Mouse (Mus musculus): ENCODE measurements at regions not wholly inside any gene's neighbourhood (a gene's known extent, or its start where the extent isn't known, plus 50 kb on each side); places are given as distances from the start of the nearest gene placed in this dataset.
"Not testable (repeated sequence)": the region's sequence is repeated elsewhere in the genome, so short reads cannot be mapped to it uniquely, and the experiment has no call there.

GRCm38 (mm10) chr3:21678265-21678664, 398.2 kb upstream of the Tbl1xr1 start:
- H3K36me3 ChIP-seq (ENCODE audit: control insufficient read depth, insufficient read depth, low read length) = no peaks in the 10 kb centered on the region
- no peak overlapping the region for H3K9ac ChIP-seq (ENCODE audit: low read depth, low read length)
- no peaks in the 10 kb centered on the region for H3K4me1 ChIP-seq (ENCODE audit: control insufficient read depth, insufficient read depth, low read length)
- no peak for TF ChIP-seq CTCF (IDR thresholded peaks at IDR 0.05)
- no peak overlapping the region for H3K27ac ChIP-seq
- no peaks in the 10 kb centered on the region for H3K27me3 ChIP-seq (ENCODE audit: control insufficient read depth, insufficient read depth, low read length)
- intact Hi-C loops (cut with DNase I) = no loop called here
- no peaks in the 10 kb centered on the region for H3K79me2 ChIP-seq (replicated peaks; ENCODE audit: control insufficient read depth, insufficient read depth, low read length)
- no peak for DNase-seq
- no peak overlapping the region for H3K4me3 ChIP-seq

GRCm38 (mm10) chr3:21678734-21679133, 397.7 kb upstream of the Tbl1xr1 start:
- Histone ChIP-seq H3K27me3 (ENCODE audit: control insufficient read depth, insufficient read depth, low read length) (no peaks in the 10 kb centered on the region), H3K27ac (no peak overlapping the region), H3K36me3 (ENCODE audit: control insufficient read depth, insufficient read depth, low read length) (no peaks in the 10 kb centered on the region), H3K4me1 (ENCODE audit: control insufficient read depth, insufficient read depth, low read length) (no peaks in the 10 kb centered on the region), H3K4me3 (no peak overlapping the region), H3K9ac (ENCODE audit: low read depth, low read length) (no peak overlapping the region), H3K79me2 (replicated peaks; ENCODE audit: control insufficient read depth, insufficient read depth, low read length) (no peaks in the 10 kb centered on the region)
- TF ChIP-seq POLR2A (IDR thresholded peaks at IDR 0.05; ENCODE audit: insufficient read depth, low read depth, low read length) (no peak), CTCF (IDR thresholded peaks at IDR 0.05) (no peak), EP300 (IDR thresholded peaks at IDR 0.05; ENCODE audit: insufficient read depth, low read depth, low read length) (no peak)
- intact Hi-C loops (cut with DNase I) = no loop called here
- DNase-seq = no peak

- H3K36me3 ChIP-seq (ENCODE audit: control insufficient read depth, insufficient read depth, low read length); H3K79me2 ChIP-seq (replicated peaks; ENCODE audit: control insufficient read depth, insufficient read depth, low read length); H3K4me3 ChIP-seq; intact Hi-C loops (cut with DNase I); H3K4me1 ChIP-seq (ENCODE audit: control insufficient read depth, insufficient read depth, low read length); DNase-seq; H3K27me3 ChIP-seq (ENCODE audit: control insufficient read depth, insufficient read depth, low read length); H3K27ac ChIP-seq; H3K9ac ChIP-seq (ENCODE audit: low read depth, low read length): not testable (repeated sequence)
- 33% methylated on average over 1 of the region's 1 CpGs for WGBS
Measured at GRCm38 (mm10) chr3:21697980-21698672, 378.3 kb upstream of the Tbl1xr1 start.

GRCm38 (mm10) chr3:21699526-21699925, 376.9 kb upstream of the Tbl1xr1 start:
- intact Hi-C loops (cut with DNase I) = no loop called here
- no peak for TF ChIP-seq CTCF (IDR thresholded peaks at IDR 0.05)
- no peak for TF ChIP-seq POLR2A (IDR thresholded peaks at IDR 0.05; ENCODE audit: insufficient read depth, low read depth, low read length)
- TF ChIP-seq EP300 (IDR thresholded peaks at IDR 0.05; ENCODE audit: insufficient read depth, low read depth, low read length) = no peak
- H3K9ac ChIP-seq (ENCODE audit: low read depth, low read length) = no peak overlapping the region
- WGBS = 91% methylated on average over 1 of the region's 1 CpGs
- H3K79me2 ChIP-seq (replicated peaks; ENCODE audit: control insufficient read depth, insufficient read depth, low read length) = no peaks in the 10 kb centered on the region
- no peaks in the 10 kb centered on the region for H3K4me1 ChIP-seq (ENCODE audit: control insufficient read depth, insufficient read depth, low read length)
- H3K27ac ChIP-seq = no peak overlapping the region
- no peaks in the 10 kb centered on the region for H3K27me3 ChIP-seq (ENCODE audit: control insufficient read depth, insufficient read depth, low read length)
- no peaks in the 10 kb centered on the region for H3K36me3 ChIP-seq (ENCODE audit: control insufficient read depth, insufficient read depth, low read length)
- no peak for DNase-seq
- H3K4me3 ChIP-seq = no peak overlapping the region

- WGBS = 88% methylated on average over 1 of the region's 1 CpGs
- no peak for TF ChIP-seq POLR2A (IDR thresholded peaks at IDR 0.05; ENCODE audit: insufficient read depth, low read depth, low read length)
- no peak for TF ChIP-seq CTCF (IDR thresholded peaks at IDR 0.05)
- no peak for TF ChIP-seq EP300 (IDR thresholded peaks at IDR 0.05; ENCODE audit: insufficient read depth, low read depth, low read length)
- Histone ChIP-seq H3K79me2 (replicated peaks; ENCODE audit: control insufficient read depth, insufficient read depth, low read length) (no peaks in the 10 kb centered on the region), H3K27ac (no peak overlapping the region), H3K4me3 (no peak overlapping the region), H3K4me1 (ENCODE audit: control insufficient read depth, insufficient read depth, low read length) (no peaks in the 10 kb centered on the region), H3K27me3 (ENCODE audit: control insufficient read depth, insufficient read depth, low read length) (no peaks in the 10 kb centered on the region), H3K9ac (ENCODE audit: low read depth, low read length) (no peak overlapping the region), H3K36me3 (ENCODE audit: control insufficient read depth, insufficient read depth, low read length) (no peaks in the 10 kb centered on the region)
- intact Hi-C loops (cut with DNase I) = no loop called here
- no peak for DNase-seq
Measured at GRCm38 (mm10) chr3:21700326-21700725, 376.1 kb upstream of the Tbl1xr1 start.

- intact Hi-C loops (cut with DNase I) = no loop called here
- WGBS = 77% methylated on average over 4 of the region's 4 CpGs
- TF ChIP-seq EP300 (IDR thresholded peaks at IDR 0.05; ENCODE audit: insufficient read depth, low read depth, low read length) = no peak
- no peak for TF ChIP-seq POLR2A (IDR thresholded peaks at IDR 0.05; ENCODE audit: insufficient read depth, low read depth, low read length)
- TF ChIP-seq CTCF (IDR thresholded peaks at IDR 0.05) = no peak
Measured at GRCm38 (mm10) chr3:21726747-21727505, 349.5 kb upstream of the Tbl1xr1 start.

More at GRCm38 (mm10) chr3:21726747-21727505, 349.5 kb upstream of the Tbl1xr1 start:
- H3K36me3 ChIP-seq (ENCODE audit: control insufficient read depth, insufficient read depth, low read length) = no peaks in the 10 kb centered on the region
- H3K27ac ChIP-seq = no peak overlapping the region
- H3K4me1 ChIP-seq (ENCODE audit: control insufficient read depth, insufficient read depth, low read length) = no peaks in the 10 kb centered on the region
- no peak for DNase-seq
- no peak overlapping the region for H3K4me3 ChIP-seq
- H3K9ac ChIP-seq (ENCODE audit: low read depth, low read length) = no peak overlapping the region
- no peaks in the 10 kb centered on the region for H3K27me3 ChIP-seq (ENCODE audit: control insufficient read depth, insufficient read depth, low read length)
- H3K79me2 ChIP-seq (replicated peaks; ENCODE audit: control insufficient read depth, insufficient read depth, low read length) = no peaks in the 10 kb centered on the region
